Mouse (Mus musculus): Measurements from ENCODE around the gene Ccdc78. TPM values are rescaled to one million over a fixed set of nuclear protein-coding genes. Genes with fewer than 3 reads are reported as not detected.
A peak's percentile ranks its signal among the peaks of the same experiment; 100 is the strongest.

Ccdc78 gene
- total RNA-seq, 1 experiment = 0.22 TPM

DNA sequence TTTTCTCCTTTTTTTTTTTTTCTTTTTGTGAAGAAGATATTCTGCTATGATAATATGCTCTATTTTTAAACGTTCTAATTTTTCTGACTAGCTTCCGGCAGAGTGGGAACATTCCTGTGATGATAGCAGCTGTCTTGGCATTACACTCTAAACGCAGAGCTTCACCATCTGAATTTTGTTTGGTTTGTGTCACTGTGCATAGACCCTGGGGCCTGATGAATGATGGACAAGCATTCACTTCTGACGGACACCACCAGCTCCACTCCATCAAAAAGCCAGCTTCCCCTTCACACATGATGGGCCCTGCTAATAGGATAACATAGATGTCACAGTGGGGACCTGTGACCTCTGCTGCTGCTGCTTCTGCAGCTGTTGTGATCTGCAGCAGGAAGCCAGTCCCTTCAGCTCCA is 24.8 kb upstream of the Ccdc78 start:
- TF ChIP-seq HCFC1 (IDR thresholded peaks at IDR 0.05; ENCODE audit: borderline replicate concordance, insufficient read depth, low read length) = no peak
- no peak overlapping the region for H3K4me3 ChIP-seq (ENCODE audit: insufficient read depth in 1 of 2, low read depth in 1 of 2, low read length in 2 of 2, poor library complexity in 1 of 2, severe bottlenecking in 1 of 2)
- H3K9ac ChIP-seq (ENCODE audit: insufficient read depth, low read depth, low read length, poor library complexity, severe bottlenecking) = no peak overlapping the region
- H3K27ac ChIP-seq (ENCODE audit: insufficient read depth, low read depth, low read length, poor library complexity, severe bottlenecking) = no peak overlapping the region
- H3K36me3 ChIP-seq (ENCODE audit: control insufficient read depth, insufficient read depth, low read length, poor library complexity, severe bottlenecking) = no peaks in the 10 kb centered on the region
- no peaks in the 10 kb centered on the region for H3K9me3 ChIP-seq (ENCODE audit: control insufficient read depth, insufficient read depth, low read depth, low read length)
- peaks cover 8 to 27% of the 10 kb centered on the region in 2 experiments for H3K4me1 ChIP-seq (ENCODE audit: control insufficient read depth in 2 of 2, insufficient read depth in 2 of 2, low read length in 2 of 2, poor library complexity in 1 of 2)
- in situ Hi-C loops (cut with MboI; ENCODE audit: low sequenced_read_pairs in 2 of 2, unreplicated experiment in 2 of 2) = no loop called here
- DNase-seq (ENCODE audit: low read depth, low spot score) = no peak

DNA sequence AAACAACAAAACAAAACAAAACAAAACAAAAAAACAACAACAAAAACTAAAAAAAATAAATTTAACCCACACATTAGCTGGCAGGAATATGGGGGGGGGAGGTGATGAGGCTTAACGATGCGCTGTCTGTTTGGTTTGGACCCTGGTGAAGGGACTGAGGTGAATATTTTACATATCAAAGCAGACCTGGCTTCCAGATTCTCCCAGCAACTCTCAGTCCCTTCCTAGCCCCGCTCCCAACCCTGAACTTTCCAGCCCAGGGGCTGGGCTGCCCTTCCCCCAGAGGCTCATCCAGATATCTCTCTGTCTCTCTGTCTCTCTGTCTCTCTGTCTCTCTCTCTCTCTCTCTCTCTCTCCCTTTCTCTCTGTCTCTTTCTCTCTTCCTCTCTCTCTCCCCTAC is 23.8 kb upstream of the Ccdc78 start:
- no peak for TF ChIP-seq ZC3H11A (IDR thresholded peaks at IDR 0.05; ENCODE audit: borderline replicate concordance, low read depth, low read length)
- TF ChIP-seq CHD2 (IDR thresholded peaks at IDR 0.05; ENCODE audit: low read depth, low read length) = no peak
- no peak for TF ChIP-seq HCFC1 (IDR thresholded peaks at IDR 0.05; ENCODE audit: borderline replicate concordance, insufficient read depth, low read length)
- TF ChIP-seq MAFK (IDR thresholded peaks at IDR 0.05; ENCODE audit: insufficient read depth, low read depth, low read length) = no peak
- no peak for TF ChIP-seq ZNF384 (IDR thresholded peaks at IDR 0.05; ENCODE audit: low read depth, low read length)
- no peak for DNase-seq (ENCODE audit: low read depth, low spot score)
- Histone ChIP-seq H3K4me3 (ENCODE audit: insufficient read depth in 1 of 2, low read depth in 1 of 2, low read length in 2 of 2, poor library complexity in 1 of 2, severe bottlenecking in 1 of 2) (no peak overlapping the region), H3K27ac (ENCODE audit: insufficient read depth, low read depth, low read length, poor library complexity, severe bottlenecking) (no peak overlapping the region), H3K4me1 (ENCODE audit: control insufficient read depth in 2 of 2, insufficient read depth in 2 of 2, low read length in 2 of 2, poor library complexity in 1 of 2) (peaks cover 8 to 18% of the 10 kb centered on the region in 2 experiments), H3K9ac (ENCODE audit: insufficient read depth, low read depth, low read length, poor library complexity, severe bottlenecking) (no peak overlapping the region), H3K36me3 (ENCODE audit: control insufficient read depth, insufficient read depth, low read length, poor library complexity, severe bottlenecking) (no peaks in the 10 kb centered on the region), H3K9me3 (ENCODE audit: control insufficient read depth, insufficient read depth, low read depth, low read length) (no peaks in the 10 kb centered on the region)
- in situ Hi-C loops (cut with MboI; ENCODE audit: low sequenced_read_pairs in 2 of 2, unreplicated experiment in 2 of 2) = no loop called here

- no peak for TF ChIP-seq MAFK (IDR thresholded peaks at IDR 0.05; ENCODE audit: insufficient read depth, low read depth, low read length)
- no peak for TF ChIP-seq ZNF384 (IDR thresholded peaks at IDR 0.05; ENCODE audit: low read depth, low read length)
- no peak for TF ChIP-seq CHD2 (IDR thresholded peaks at IDR 0.05; ENCODE audit: low read depth, low read length)
- no peak for TF ChIP-seq HCFC1 (IDR thresholded peaks at IDR 0.05; ENCODE audit: borderline replicate concordance, insufficient read depth, low read length)
- no peak for TF ChIP-seq ZC3H11A (IDR thresholded peaks at IDR 0.05; ENCODE audit: borderline replicate concordance, low read depth, low read length)
- H3K36me3 ChIP-seq (ENCODE audit: control insufficient read depth, insufficient read depth, low read length, poor library complexity, severe bottlenecking) = no peaks in the 10 kb centered on the region
- H3K4me3 ChIP-seq (ENCODE audit: insufficient read depth in 1 of 2, low read depth in 1 of 2, low read length in 2 of 2, poor library complexity in 1 of 2, severe bottlenecking in 1 of 2) = no peak overlapping the region
- H3K9ac ChIP-seq (ENCODE audit: insufficient read depth, low read depth, low read length, poor library complexity, severe bottlenecking) = no peak overlapping the region
- H3K9me3 ChIP-seq (ENCODE audit: control insufficient read depth, insufficient read depth, low read depth, low read length) = no peaks in the 10 kb centered on the region
- peaks cover 4 to 10% of the 10 kb centered on the region in 2 experiments; a peak in 2 of 4 replicates for H3K4me1 ChIP-seq (ENCODE audit: control insufficient read depth in 2 of 2, insufficient read depth in 2 of 2, low read length in 2 of 2, poor library complexity in 1 of 2)
- no peak overlapping the region for H3K27ac ChIP-seq (ENCODE audit: insufficient read depth, low read depth, low read length, poor library complexity, severe bottlenecking)
- DNase-seq (ENCODE audit: low read depth, low spot score) = no peak
- in situ Hi-C loops (cut with MboI; ENCODE audit: low sequenced_read_pairs in 2 of 2, unreplicated experiment in 2 of 2) = no loop called here
Measured at GRCm38 (mm10) chr17:25765886-25766285, 20.5 kb upstream of the Ccdc78 start.

DNA sequence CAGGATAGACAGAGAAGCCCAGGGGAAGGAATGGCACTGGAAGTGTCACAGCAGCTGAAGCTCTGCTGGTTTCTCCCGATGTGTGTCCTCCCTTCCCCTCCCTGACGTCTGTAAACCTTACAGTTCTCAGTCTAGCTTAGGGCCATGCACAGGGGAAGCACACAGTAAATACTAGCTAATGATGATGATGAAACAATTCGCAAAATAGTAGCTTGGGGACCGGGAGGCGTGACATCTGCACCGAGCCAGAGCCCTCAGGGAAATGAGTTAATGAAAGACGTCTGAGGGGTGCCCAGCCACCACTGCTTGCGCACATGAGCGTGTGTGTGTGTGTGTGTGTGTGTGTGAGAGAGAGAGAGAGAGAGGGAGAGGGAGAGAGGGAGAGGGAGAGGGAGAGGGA is 17.0 kb upstream of the Ccdc78 start:
- TF ChIP-seq MAFK (IDR thresholded peaks at IDR 0.05; ENCODE audit: insufficient read depth, low read depth, low read length) = no peak
- no peak for TF ChIP-seq ZC3H11A (IDR thresholded peaks at IDR 0.05; ENCODE audit: borderline replicate concordance, low read depth, low read length)
- TF ChIP-seq ZNF384 (IDR thresholded peaks at IDR 0.05; ENCODE audit: low read depth, low read length) = no peak
- no peak for TF ChIP-seq CHD2 (IDR thresholded peaks at IDR 0.05; ENCODE audit: low read depth, low read length)
- no peak for TF ChIP-seq HCFC1 (IDR thresholded peaks at IDR 0.05; ENCODE audit: borderline replicate concordance, insufficient read depth, low read length)
- in situ Hi-C loops (cut with MboI; ENCODE audit: low sequenced_read_pairs in 2 of 2, unreplicated experiment in 2 of 2) = no loop called here
- Histone ChIP-seq H3K4me3 (ENCODE audit: insufficient read depth in 1 of 2, low read depth in 1 of 2, low read length in 2 of 2, poor library complexity in 1 of 2, severe bottlenecking in 1 of 2) (no peak overlapping the region), H3K4me1 (ENCODE audit: control insufficient read depth in 2 of 2, insufficient read depth in 2 of 2, low read length in 2 of 2, poor library complexity in 1 of 2) (peaks cover 1 to 2% of the 10 kb centered on the region in 2 experiments; a peak in 1 of 4 replicates), H3K9me3 (ENCODE audit: control insufficient read depth, insufficient read depth, low read depth, low read length) (no peaks in the 10 kb centered on the region), H3K27ac (ENCODE audit: insufficient read depth, low read depth, low read length, poor library complexity, severe bottlenecking) (no peak overlapping the region), H3K9ac (ENCODE audit: insufficient read depth, low read depth, low read length, poor library complexity, severe bottlenecking) (no peak overlapping the region), H3K36me3 (ENCODE audit: control insufficient read depth, insufficient read depth, low read length, poor library complexity, severe bottlenecking) (no peaks in the 10 kb centered on the region)
- DNase-seq (ENCODE audit: low read depth, low spot score) = no peak

DNA sequence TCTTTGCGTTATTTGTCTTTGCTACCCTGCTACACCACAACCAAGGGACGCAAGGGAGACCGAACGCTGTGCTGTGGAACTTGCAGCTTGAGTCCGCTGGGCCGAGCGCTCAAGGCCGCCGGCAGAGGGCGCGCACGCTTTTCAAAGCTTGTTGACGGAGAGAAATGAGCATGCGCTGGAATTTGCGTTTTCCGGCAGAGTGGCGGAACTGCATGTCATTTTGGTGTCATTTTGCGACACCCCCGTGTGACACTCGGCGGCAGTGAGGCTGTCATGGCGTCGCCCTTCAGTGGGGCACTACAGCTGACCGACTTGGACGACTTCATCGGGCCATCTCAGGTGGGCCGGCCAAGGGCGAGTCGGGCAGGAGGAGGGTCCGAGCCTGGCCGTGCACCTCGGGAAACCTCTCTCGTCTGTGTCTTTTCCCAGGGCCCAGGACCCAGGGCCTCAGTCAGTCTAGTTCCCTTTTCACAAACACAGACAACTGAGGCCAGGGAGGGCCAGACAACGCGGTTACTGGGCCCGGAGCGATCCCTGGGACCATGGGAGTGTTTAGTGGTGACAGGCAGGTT is 12.7 kb upstream of the Ccdc78 start, which contains the start of gene Narfl:
Narfl (plus strand) TSS at position 228 of the 572 bp plus-strand sequence.
- no peak for TF ChIP-seq ZNF384 (IDR thresholded peaks at IDR 0.05; ENCODE audit: low read depth, low read length)
- peak; percentile 98 for TF ChIP-seq HCFC1 (IDR thresholded peaks at IDR 0.05; ENCODE audit: borderline replicate concordance, insufficient read depth, low read length)
- TF ChIP-seq ZC3H11A (IDR thresholded peaks at IDR 0.05; ENCODE audit: borderline replicate concordance, low read depth, low read length) = no peak
- no peak for TF ChIP-seq CHD2 (IDR thresholded peaks at IDR 0.05; ENCODE audit: low read depth, low read length)
- no peak for TF ChIP-seq MAFK (IDR thresholded peaks at IDR 0.05; ENCODE audit: insufficient read depth, low read depth, low read length)
- H3K4me3 ChIP-seq (ENCODE audit: insufficient read depth in 1 of 2, low read depth in 1 of 2, low read length in 2 of 2, poor library complexity in 1 of 2, severe bottlenecking in 1 of 2) = peak within 1 kb of the TSS; percentile 86 to 93
- DNase-seq (ENCODE audit: low read depth, low spot score) = peak; percentile 99
- in situ Hi-C loops (cut with MboI; ENCODE audit: low sequenced_read_pairs in 2 of 2, unreplicated experiment in 2 of 2) = no loop called here
- H3K9ac ChIP-seq (ENCODE audit: insufficient read depth, low read depth, low read length, poor library complexity, severe bottlenecking) = peak within 1 kb of the TSS; percentile 93
- peaks cover 2 to 3% of the 10 kb centered on the region in 2 experiments; a peak in 1 of 4 replicates for H3K4me1 ChIP-seq (ENCODE audit: control insufficient read depth in 2 of 2, insufficient read depth in 2 of 2, low read length in 2 of 2, poor library complexity in 1 of 2)
- H3K27ac ChIP-seq (ENCODE audit: insufficient read depth, low read depth, low read length, poor library complexity, severe bottlenecking) = no peak within 1 kb of the TSS
- peaks cover 8% of the 10 kb centered on the region for H3K36me3 ChIP-seq (ENCODE audit: control insufficient read depth, insufficient read depth, low read length, poor library complexity, severe bottlenecking)
- no peaks in the 10 kb centered on the region for H3K9me3 ChIP-seq (ENCODE audit: control insufficient read depth, insufficient read depth, low read depth, low read length)

Data from ES-E14 (cell line).